Mouse (Mus musculus) stomach, postnatal 0 days (tissue): ENCODE data around the gene Por.

Experiments used
- CTCF ChIP-seq: IDR thresholded peaks from 2 replicates; pipeline ENCODE4 v1.5.1; 2016; ENCODE audit warnings: antibody characterized with exemption, low read depth, mild to moderate bottlenecking, moderate library complexity
- EP300 ChIP-seq: optimal IDR thresholded peaks from 2 replicates; pipeline ENCODE3; 2016; ENCODE audit warnings: antibody characterized with exemption

- no peak for TF ChIP-seq CTCF
- no peak for TF ChIP-seq EP300
Measured at GRCm38 (mm10) chr5:135710599-135711214, 40.9 kb downstream of the Por start.
